Comparison of ENCODE assay signal across 8 mouse cellular contexts in the genomic region with DNA sequence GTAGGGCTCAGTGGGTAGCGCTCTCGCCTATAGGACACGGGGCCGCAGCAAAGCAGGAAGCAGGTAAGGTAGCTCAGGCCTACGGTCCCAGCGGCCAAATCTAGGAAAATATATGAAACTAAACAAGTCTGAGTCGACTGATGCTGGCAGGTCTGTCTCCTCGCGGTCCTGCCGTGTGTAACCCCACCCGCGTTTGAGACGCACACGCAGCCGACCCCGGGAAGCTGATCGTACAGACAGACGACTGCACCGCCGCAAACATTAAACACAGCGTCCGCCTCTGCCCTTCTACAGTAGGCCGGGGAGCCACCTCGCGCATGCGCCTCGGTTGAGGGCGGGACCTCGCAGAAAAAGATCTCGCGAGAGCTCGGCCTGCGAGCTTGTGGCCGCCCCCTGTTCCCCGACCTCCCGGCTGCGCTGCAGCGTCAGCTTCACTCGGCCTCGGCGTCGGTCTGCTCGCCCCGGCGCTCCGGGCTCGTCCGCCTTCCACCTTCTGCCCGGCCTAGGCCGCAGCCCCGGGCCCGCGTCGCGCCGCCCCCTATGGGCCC. TPM values are rescaled to one million over a fixed set of nuclear protein-coding genes. Genes with fewer than 3 reads are reported as not detected.
DNase-seq lines count a peak whose midpoint lies in the region; ATAC-seq and TF ChIP-seq lines count a peak whose summit lies in the region.

Gene Map2k2, plus strand, starts transcription at position 351 of the 548 bp plus-strand sequence.

- whole genome bisulfite sequencing in forebrain, embryonic 16.5 days = under 1% methylated on average over 55 of the region's 56 CpGs
- WGBS in lung, embryonic 14.5 days = under 1% methylated on average over 55 of the region's 56 CpGs

- peak within 1 kb of the TSS; percentile 95 for H3K9ac ChIP-seq in MEL (ENCODE audit: control insufficient read depth, low read depth, low read length, poor library complexity, severe bottlenecking)
- H3K9ac ChIP-seq in forebrain, embryonic 16.5 days (replicated peaks; ENCODE audit: low read depth, low read length) = peak within 1 kb of the TSS; percentile 88
- H3K9ac ChIP-seq in lung, embryonic 14.5 days = peak within 1 kb of the TSS; percentile 97

- peak; percentile 98 to 100 for TF ChIP-seq POLR2A in MEL (IDR thresholded peaks at IDR 0.05; ENCODE audit: control insufficient read depth in 1 of 2, insufficient read depth in 1 of 2, low read depth in 1 of 2, low read length in 2 of 2, poor library complexity in 1 of 2)

- TF ChIP-seq CTCF in MEL (IDR thresholded peaks at IDR 0.05 in 2 of 3, conservative IDR thresholded peaks at IDR 0.05 in 1 of 3; ENCODE audit: control insufficient read depth in 1 of 3, insufficient read depth in 1 of 3, low read depth in 2 of 3, low read length in 3 of 3, poor library complexity in 1 of 3, severe bottlenecking in 1 of 3) = no peak
- no peak for TF ChIP-seq CTCF in layer of hippocampus, adult 2 months (conservative IDR thresholded peaks at IDR 0.05)
- TF ChIP-seq CTCF in lung, embryonic 14.5 days (IDR thresholded peaks at IDR 0.05; ENCODE audit: low read depth) = no peak

- H3K27ac ChIP-seq in MEL (ENCODE audit: control insufficient read depth, low read depth, low read length) = peak within 1 kb of the TSS; percentile 92
- H3K27ac ChIP-seq in forebrain, embryonic 16.5 days (ENCODE audit: low read length) = peak within 1 kb of the TSS; percentile 98
- H3K27ac ChIP-seq in layer of hippocampus, adult 2 months = peak within 1 kb of the TSS; percentile 99
- peak within 1 kb of the TSS; percentile 99 for H3K27ac ChIP-seq in lung, embryonic 14.5 days (ENCODE audit: low read depth)

- intact Hi-C loops in heart, postnatal 36 days (cut with DNase I) = no loop called here

- no peaks in the 10 kb centered on the region for H3K27me3 ChIP-seq in MEL (ENCODE audit: control insufficient read depth in 1 of 2, insufficient read depth in 2 of 2, low read length in 2 of 2)
- no peaks in the 10 kb centered on the region for H3K27me3 ChIP-seq in forebrain, embryonic 16.5 days (replicated peaks; ENCODE audit: control insufficient read depth, insufficient read depth, low read length)
- no peaks in the 10 kb centered on the region for H3K27me3 ChIP-seq in lung, embryonic 14.5 days (ENCODE audit: insufficient read depth, low read length)

- H3K4me3 ChIP-seq in MEL (ENCODE audit: control insufficient read depth in 1 of 2, insufficient read depth in 1 of 2, low read depth in 2 of 2, low read length in 2 of 2) = peak within 1 kb of the TSS; percentile 81 to 88
- peak within 1 kb of the TSS; percentile 87 for H3K4me3 ChIP-seq in forebrain, embryonic 16.5 days (replicated peaks; ENCODE audit: low read length)
- H3K4me3 ChIP-seq in layer of hippocampus, adult 2 months = peak within 1 kb of the TSS; percentile 96
- H3K4me3 ChIP-seq in lung, embryonic 14.5 days (ENCODE audit: low read depth, low read length) = peak within 1 kb of the TSS; percentile 90

- H3K79me2 ChIP-seq in MEL (ENCODE audit: control insufficient read depth, insufficient read depth, low read length, poor library complexity) = peaks cover 21% of the 10 kb centered on the region

- H3K36me3 ChIP-seq in MEL (ENCODE audit: control insufficient read depth in 1 of 2, insufficient read depth in 2 of 2, low read length in 2 of 2) = peaks cover 0 to 8% of the 10 kb centered on the region in 2 experiments; a peak in 1 of 4 replicates
- peaks cover 15% of the 10 kb centered on the region for H3K36me3 ChIP-seq in forebrain, embryonic 16.5 days (ENCODE audit: control insufficient read depth, insufficient read depth)
- peaks cover 30% of the 10 kb centered on the region for H3K36me3 ChIP-seq in lung, embryonic 14.5 days (ENCODE audit: insufficient read depth)

- peak; percentile 97 for ATAC-seq in forebrain, embryonic 16.5 days
- peak; percentile 94 for ATAC-seq in lung, embryonic 14.5 days (ENCODE audit: insufficient read depth)

- DNase-seq in MEL (ENCODE audit: low read depth, low spot score) = peak; percentile 98
- DNase-seq in cerebellum, adult 18-20 months = peak; percentile 97
- DNase-seq in heart, postnatal 36 days = peak; percentile 98 to 99
- DNase-seq in layer of hippocampus, adult 2 months (ENCODE audit: low spot score in 2 of 2) = peak; percentile 96 to 97
- peak; percentile 100 for DNase-seq in lung, embryonic 14.5 days
- peak; percentile 89 for DNase-seq in ovary, postnatal 10 days (ENCODE audit: low spot score)
- peak; percentile 99 for DNase-seq in thymus, postnatal 10 days (ENCODE audit: low spot score in 2 of 2)

- peaks cover 0 to 11% of the 10 kb centered on the region in 2 experiments; a peak in 2 of 4 replicates for H3K4me1 ChIP-seq in MEL (ENCODE audit: control insufficient read depth in 1 of 2, insufficient read depth in 2 of 2, low read length in 2 of 2)
- peaks cover 21% of the 10 kb centered on the region for H3K4me1 ChIP-seq in forebrain, embryonic 16.5 days (replicated peaks; ENCODE audit: control insufficient read depth, insufficient read depth, low read length)
- H3K4me1 ChIP-seq in lung, embryonic 14.5 days (ENCODE audit: insufficient read depth) = peaks cover 13% of the 10 kb centered on the region; the same call in 1 of the 2 replicates

- TF ChIP-seq EP300 in MEL (IDR thresholded peaks at IDR 0.05; ENCODE audit: low read depth in 1 of 2, low read length in 2 of 2) = no peak

- peak within 1 kb of the TSS; percentile 80 for H3K4me2 ChIP-seq in forebrain, embryonic 16.5 days (ENCODE audit: low read length)
- peak within 1 kb of the TSS; percentile 84 for H3K4me2 ChIP-seq in lung, embryonic 14.5 days

- no peak for TF ChIP-seq RAD21 in MEL (IDR thresholded peaks at IDR 0.05; ENCODE audit: low read depth, low read length)

- no peaks in the 10 kb centered on the region for H3K9me3 ChIP-seq in MEL (replicated peaks; ENCODE audit: insufficient read depth, low read length)
- H3K9me3 ChIP-seq in forebrain, embryonic 16.5 days (ENCODE audit: control insufficient read depth, low read length) = no peaks in the 10 kb centered on the region
- H3K9me3 ChIP-seq in lung, embryonic 14.5 days (ENCODE audit: low read depth, low read length) = no peaks in the 10 kb centered on the region

TF ChIP-seq in MEL, 35 proteins besides CTCF, POLR2A, EP300 and RAD21:
- TF ChIP-seq ZMIZ1 (IDR thresholded peaks at IDR 0.05; ENCODE audit: low read depth, low read length) = peak; percentile 94; the same call in 1 of the 2 replicates
- peak; percentile 97 for TF ChIP-seq NRF1 (IDR thresholded peaks at IDR 0.05; ENCODE audit: insufficient read depth, low read depth, low read length, poor library complexity, severe bottlenecking)
- peak; percentile 80 for TF ChIP-seq SIN3A (IDR thresholded peaks at IDR 0.05; ENCODE audit: low read length)
- peak; percentile 67; the same call in 1 of the 2 replicates for TF ChIP-seq MYC (IDR thresholded peaks at IDR 0.05; ENCODE audit: low read depth, low read length)
- TF ChIP-seq POLR2AphosphoS2 (IDR thresholded peaks at IDR 0.05; ENCODE audit: low read length) = peak; percentile 98
- TF ChIP-seq ETS1 (IDR thresholded peaks at IDR 0.05; ENCODE audit: low read depth, low read length) = peak; percentile 44; the same call in 1 of the 2 replicates
- TF ChIP-seq SMC3 (IDR thresholded peaks at IDR 0.05; ENCODE audit: low read depth, low read length) = no peak
- TF ChIP-seq HCFC1 (IDR thresholded peaks at IDR 0.05; ENCODE audit: low read depth, low read length) = peak; percentile 86
- no peak for TF ChIP-seq ZNF384 (IDR thresholded peaks at IDR 0.05; ENCODE audit: low read depth, low read length)
- TF ChIP-seq MXI1 (IDR thresholded peaks at IDR 0.05; ENCODE audit: low read depth, low read length) = no peak; the same call in 1 of the 2 replicates
- TF ChIP-seq POLR2AphosphoS5 (IDR thresholded peaks at IDR 0.05; ENCODE audit: borderline replicate concordance, low read depth, low read length) = peak; percentile 89; the same call in 1 of the 2 replicates
- no peak for TF ChIP-seq E2F4 (IDR thresholded peaks at IDR 0.05; ENCODE audit: borderline replicate concordance, low read depth, low read length)
- TF ChIP-seq TCF12 (IDR thresholded peaks at IDR 0.05; ENCODE audit: low read depth, low read length) = peak; percentile 62; the same call in 1 of the 2 replicates
- TF ChIP-seq ELF1 (IDR thresholded peaks at IDR 0.05; ENCODE audit: low read depth, low read length) = peak; percentile 79
- TF ChIP-seq ZC3H11A (IDR thresholded peaks at IDR 0.05; ENCODE audit: low read depth, low read length) = no peak
- peak; percentile 99 for TF ChIP-seq NELFE (IDR thresholded peaks at IDR 0.05; ENCODE audit: low read depth, low read length)
- TF ChIP-seq ZKSCAN1 (IDR thresholded peaks at IDR 0.05; ENCODE audit: low read depth, low read length) = no peak
- no peak for TF ChIP-seq RCOR1 (IDR thresholded peaks at IDR 0.05; ENCODE audit: low read depth, low read length)
- TF ChIP-seq GATA1 (IDR thresholded peaks at IDR 0.05; ENCODE audit: low read depth, low read length) = no peak
- peak; percentile 90 for TF ChIP-seq CHD2 (IDR thresholded peaks at IDR 0.05; ENCODE audit: low read length)
- TF ChIP-seq TBP (IDR thresholded peaks at IDR 0.05; ENCODE audit: low read depth, low read length) = peak; percentile 92
TF ChIP-seq in MEL: peak in this region for 13.

RNA-seq across cellular contexts. Expression of gene Map2k2, which starts in this region (rescaled TPM):
- 147 and 152 TPM in 2 replicates for total RNA-seq in MEL (2012; rRNA removed)
- polyA plus RNA-seq in MEL (2012; ENCODE audit: insufficient read depth in 1 of 2, insufficient read length in 2 of 2, low read depth in 1 of 2, low replicate concordance in 2 of 2, missing spikeins in 1 of 2) = 100 to 1,000 TPM in 1 of 2 experiments, not detected in 1; 212 TPM
- polyA plus RNA-seq in forebrain, embryonic 16.5 days (2015; fragmentation: Nextera tagmentation; extraction: Ambion mirVana) = 210 and 213 TPM in 2 replicates
- 100 to 1,000 TPM; 113 to 125 TPM for total RNA-seq in heart, postnatal 36 days (2021)
- total RNA-seq in layer of hippocampus, adult 2 months (2021) = 100 to 1,000 TPM; 132 to 139 TPM
- 180 and 199 TPM in 2 replicates for polyA plus RNA-seq in lung, embryonic 14.5 days (2014; fragmentation: Nextera tagmentation; extraction: Ambion mirVana)

Comparison
In these comparisons a context has a peak if more than half of its experiments do, and no peak if none do; other contexts are left out.
1. Peak in every context shown above with its lines: DNase-seq, ATAC-seq, H3K4me3 ChIP-seq and H3K27ac ChIP-seq.